Mouse (Mus musculus) frontal cortex, postnatal 10 days (tissue): ENCODE measurements at regions not wholly inside any gene's neighbourhood (a gene's known extent, or its start where the extent isn't known, plus 50 kb on each side); places are given as distances from the start of the nearest gene placed in this dataset.
A peak's percentile ranks its signal among the peaks of the same experiment; 100 is the strongest.

Experiments used
- DNase-seq, 2 experiments: peaks; one replicate each; pipeline ENCODE4 v3.0.0; 2022; ENCODE audit warnings: low spot score in 2 of 2, mixed read lengths in 1 of 2

DNA sequence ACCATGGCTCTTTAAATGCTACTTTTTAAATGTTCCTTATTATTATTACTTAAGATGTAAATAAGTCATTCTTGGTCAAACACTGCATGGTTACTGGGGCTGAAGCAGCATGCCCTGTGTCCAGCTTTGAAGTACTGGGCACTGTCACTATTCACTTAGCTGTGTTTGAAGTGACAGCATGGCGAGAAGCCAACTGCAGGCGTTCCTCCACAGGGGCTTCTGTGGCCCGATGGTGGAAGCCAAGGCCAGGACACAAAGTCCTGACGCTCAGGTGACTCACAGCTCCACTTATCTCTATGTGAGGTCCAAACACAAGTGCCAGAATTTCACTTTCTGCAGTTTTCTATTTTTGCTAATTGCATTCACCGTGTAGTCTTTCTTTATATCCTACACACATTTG is 65.3 kb downstream of the Cdca7 start:
- DNase-seq, result no peak

DNA sequence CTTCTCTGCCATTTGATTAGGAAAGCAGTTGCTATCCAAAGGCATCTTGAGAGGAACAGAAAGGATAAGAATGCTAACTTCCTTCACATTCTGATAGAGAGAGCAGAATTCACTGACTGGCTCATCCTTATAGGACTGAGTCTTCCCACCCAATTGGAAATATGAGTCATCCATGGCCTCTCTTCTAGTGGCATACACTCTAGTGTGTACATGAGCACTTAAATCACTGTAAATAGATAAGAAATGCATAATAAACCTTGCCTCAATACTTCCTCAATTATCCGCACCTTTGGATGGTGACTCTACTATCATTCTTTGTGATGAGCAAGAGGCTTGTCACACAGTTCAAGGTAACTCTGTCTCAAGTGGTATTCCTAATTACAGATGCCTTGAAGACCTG is 69.5 kb downstream of the Cdca7 start:
- DNase-seq, result no peak

DNA sequence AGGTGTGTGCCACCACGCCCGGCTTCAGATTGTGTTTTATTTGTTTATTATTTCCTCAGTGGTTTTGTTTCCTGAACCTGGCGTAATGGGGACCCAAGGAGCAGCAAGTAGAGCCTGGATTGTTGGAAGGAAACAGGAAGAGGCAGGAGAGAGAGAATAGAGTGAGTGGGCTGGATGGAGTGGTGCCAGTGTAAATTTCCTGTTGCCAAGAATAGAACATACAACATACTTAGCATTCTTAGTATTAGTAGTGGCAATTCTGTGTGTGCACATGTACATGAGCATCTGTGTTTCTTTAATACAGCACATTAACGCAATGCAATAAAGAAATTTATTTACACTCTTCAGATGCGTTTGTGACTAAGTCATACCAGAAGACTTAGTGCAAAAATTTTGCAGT is 70.5 kb downstream of the Cdca7 start:
- no peak for DNase-seq

DNA sequence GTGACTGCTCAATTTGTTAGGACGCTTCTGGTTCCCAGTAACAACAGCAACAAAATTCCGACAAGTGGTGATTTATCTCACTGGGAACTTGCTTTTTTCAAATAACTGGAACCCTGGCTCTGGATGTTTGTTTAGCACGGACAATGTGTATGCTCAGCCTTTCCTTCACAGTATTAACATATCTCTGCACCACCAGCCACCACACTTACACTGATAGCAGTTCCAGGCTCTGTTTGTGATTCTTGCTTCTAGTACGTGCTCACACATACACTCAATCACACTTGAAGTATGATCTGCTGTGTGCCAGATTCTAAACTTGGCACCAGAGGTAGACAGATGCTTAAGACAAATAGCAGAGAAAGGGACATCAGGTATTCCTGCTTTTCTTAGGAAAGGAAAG is 71.0 kb downstream of the Cdca7 start:
- no peak for DNase-seq

DNA sequence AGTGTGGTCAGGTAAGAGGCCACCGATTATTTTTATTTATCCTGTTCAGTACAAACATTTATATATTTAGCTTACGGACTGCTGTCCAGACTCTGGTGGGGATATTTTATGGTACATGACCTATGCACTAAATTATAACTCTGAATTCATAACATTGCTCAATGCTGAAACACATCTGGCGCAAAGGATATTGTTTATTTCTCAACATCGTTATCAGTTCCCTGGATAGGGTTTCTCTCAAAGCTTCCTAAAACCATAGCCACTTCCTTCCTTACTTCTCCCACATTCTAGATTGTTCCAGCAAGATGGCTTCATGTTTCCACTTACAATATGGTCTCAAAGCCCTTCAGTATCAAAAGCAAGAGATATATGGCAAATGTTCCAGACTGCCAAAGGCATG is 75.3 kb downstream of the Cdca7 start:
- DNase-seq, result no peak

DNA sequence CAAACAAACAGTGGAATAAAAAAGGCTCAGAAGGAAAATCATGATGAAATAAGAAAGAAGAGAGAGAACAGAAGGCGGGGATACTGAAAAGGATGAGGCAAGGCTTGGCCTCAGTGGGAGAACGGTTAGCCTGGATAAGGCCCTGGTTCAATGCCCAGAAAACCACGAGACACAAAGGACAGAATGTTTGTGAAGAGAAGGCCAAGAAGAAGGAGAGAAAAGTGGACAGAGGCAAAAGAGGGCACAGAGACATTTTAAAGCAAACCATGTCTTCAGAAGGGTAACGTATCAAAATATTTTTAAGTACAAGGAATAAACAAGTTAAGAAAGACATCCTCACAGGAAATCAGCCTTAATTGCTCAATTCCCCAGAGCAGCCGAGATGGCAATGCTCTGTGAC is 78.6 kb downstream of the Cdca7 start:
- no peak for DNase-seq

DNA sequence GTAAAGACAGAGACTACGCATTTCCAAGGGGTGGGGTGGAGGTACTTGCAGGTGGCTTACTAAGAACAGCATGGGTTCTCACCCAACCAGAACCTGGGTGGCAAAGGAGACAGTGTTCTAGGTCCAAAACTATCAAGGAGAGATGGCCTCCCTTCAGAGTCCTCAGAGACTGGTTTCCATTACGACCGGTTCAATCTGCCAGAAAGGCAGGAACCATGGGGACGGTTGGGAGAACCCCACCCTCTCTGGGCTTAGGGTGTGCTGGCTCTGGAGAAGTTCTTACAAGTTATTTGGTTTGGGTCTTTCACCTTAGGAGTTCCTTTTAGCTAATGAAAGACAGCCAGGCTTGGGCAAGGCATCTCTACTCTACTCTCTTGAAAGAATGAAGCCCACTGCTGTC is 79.2 kb downstream of the Cdca7 start:
- no peak for DNase-seq

DNA sequence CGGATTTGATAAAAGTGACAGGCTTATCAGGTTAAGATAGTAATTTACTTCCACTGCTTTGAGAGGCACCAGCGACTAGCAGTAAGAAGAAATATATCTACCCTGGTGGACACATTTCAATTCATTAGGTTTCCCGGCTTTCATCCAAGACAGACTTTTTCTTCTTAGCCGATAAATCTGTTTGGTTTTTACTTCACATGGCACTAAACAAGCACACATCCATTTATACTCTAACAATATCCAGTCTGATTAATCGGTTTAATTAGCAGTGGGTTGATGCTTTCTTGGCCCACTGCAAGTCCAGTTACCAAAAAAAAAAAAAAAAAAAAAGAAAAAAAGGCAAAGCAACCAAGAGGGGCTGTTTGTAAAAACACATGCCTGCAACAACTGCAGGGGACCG is 79.6 kb downstream of the Cdca7 start:
- DNase-seq, result no peak

DNA sequence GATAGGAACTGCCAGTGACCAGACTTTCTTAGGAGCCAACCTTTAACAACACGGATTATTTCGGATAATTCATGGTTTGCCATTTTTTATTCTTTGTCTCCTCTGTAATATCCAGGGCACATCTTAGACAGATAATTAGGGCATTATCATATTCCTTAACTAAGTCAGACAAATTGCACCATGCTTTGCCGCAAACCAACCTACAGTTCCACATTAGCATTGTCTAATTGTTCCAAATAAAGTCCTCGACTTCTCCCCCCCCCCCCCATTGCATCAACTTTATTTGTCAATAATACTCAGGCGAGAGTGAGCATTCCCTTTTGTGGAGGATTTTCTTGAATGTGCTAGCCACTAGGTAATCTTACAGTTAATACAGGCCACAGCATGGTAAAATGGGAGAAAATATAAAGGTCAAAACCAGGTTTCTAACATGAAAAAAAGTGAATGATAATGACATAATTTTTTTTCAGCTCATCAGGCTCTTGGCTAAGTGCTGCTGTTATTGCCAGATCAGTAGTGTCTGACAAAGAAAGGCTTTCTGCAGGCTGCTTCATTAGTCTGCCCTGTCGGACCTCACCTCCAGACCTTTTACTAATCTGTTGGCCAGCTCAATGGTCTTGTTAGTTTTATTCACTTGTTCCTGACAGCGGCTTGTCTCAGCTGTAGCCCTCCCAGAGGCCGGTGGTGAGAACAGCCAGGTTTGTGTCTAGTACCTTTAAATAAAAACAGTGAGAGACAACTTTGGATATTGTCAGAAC is 80.3 kb downstream of the Cdca7 start:
- no peak for DNase-seq

DNA sequence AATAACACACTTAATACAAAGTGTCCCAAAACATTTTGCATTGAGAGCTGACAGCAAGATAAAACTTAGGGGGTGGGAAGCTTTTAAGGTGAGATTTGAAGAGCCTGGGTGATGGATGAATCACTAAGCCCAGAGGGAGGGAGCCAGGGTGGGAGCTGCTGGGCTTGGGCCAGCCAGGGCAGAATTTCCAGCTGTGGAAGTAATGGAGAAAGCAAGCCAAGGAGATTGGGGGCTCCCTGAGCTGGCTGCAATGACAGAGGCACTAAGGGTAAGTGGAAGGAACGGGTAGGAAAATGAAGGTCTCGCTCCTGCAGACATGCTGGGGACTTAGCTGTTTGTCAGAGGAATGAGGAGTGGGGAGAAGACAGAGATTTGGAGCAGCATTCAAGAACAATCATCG is 81.2 kb downstream of the Cdca7 start:
- no peak for DNase-seq

DNA sequence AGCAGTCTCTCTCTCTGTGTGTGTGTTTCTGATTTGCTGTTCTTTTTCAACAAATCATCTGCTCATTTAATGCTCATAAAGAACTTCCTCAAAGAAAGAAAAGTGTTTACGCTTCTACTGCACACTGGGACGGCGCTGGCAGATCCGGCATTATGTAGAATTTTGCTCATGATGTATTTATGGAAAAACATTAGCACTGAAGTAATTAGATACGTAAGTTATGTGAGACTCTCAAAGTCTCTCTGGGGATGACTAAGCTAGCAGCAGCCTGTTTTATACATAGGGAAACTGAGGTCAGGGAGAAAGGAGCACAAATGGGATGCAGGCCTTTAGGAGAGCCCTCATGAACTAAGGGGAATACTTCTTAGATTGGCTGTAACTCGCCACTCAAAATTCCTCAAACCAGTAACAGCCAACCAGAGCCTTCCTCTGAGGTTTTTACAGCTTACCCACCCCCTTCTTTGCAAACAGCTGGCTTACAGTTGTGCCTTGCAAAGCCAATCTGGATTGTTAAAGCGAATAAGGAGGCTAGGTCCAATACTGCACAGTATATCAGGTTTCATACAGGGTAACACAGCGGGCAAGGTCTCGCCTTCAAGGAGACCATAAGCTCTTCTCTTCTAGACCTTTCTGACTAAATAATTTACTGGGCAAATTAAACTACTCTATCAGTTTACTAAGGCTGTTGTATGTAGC is 81.8 kb downstream of the Cdca7 start:
- no peak for DNase-seq

DNA sequence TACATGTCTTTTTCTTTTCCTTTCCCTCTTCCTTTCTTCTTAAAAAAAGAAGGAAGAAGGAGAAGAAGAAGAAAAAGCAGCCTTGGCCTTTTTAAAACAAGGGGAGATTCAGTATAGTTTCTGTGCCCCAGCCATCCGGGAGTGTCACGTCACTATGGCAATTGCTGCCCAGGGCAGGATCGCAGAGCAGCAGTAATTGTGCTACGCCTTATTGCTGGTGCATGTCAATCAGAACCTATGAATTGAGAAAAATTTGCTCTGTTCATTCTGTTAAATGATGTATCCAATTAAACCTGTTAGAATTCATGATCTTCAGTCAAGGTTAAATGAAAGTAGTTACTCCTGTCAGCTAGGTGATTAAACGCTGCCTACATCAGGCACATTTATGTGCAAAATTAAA is 85.4 kb downstream of the Cdca7 start:
- no peak for DNase-seq

DNA sequence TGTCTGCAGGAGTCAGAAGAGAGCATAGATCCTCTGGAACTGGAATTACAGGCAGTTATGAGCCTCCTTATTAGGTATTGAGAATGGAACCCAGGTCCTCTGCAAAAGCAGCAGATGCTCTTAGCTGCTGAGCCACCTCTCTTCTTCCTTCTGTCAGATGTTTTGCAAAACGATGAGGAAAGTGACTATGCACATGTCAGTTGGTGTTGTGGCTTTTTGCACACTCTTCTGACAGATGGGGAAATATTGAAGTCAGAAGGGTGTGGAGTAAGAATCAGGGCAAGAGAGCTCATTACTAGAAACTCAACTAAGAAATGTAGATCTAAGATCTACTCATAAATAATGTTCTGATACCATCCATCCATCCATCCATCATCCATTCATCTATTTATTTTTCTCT is 102.4 kb downstream of the Cdca7 start:
- no peak for DNase-seq

DNA sequence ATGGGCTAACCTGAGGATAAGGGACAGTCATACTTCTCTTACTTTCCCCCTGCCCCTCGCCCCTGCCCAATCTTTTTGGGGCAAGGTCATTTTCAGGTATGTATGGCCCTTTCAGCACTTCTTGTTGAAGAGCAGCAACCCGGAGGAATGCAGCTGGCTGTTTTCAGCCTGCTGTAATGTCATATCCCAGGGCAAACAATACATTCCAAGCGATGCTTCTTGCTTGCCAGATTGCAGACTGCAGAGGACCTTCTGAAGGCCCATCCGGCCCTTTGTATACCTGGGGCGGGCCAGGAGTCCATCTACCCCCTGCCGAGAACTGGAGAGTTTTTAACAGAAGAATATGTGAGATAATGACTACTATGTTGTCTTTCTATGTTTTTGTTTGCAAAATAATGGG is 105.2 kb downstream of the Cdca7 start:
- no peak for DNase-seq

DNA sequence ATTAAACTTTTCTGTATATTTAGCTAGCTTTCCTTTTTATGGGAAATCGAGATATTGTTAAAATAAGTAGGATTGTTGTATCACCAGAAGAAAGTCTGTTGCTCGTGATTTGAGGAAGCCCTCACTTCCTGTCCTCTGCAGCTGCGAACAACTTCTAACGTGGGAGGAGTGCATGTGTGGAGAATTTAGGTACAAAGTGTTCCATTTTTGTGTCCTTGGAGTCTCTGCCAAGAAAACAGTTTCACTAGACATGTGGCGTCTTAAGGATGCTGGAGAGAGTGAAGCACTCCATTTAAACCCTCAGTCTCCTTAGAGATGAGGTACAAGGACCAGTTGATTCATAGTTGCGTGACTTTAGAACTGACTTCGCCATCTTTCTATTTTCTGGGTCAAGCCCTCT is 112.9 kb downstream of the Cdca7 start:
- peak in 1 of 2 experiments; percentile 20 for DNase-seq

DNA sequence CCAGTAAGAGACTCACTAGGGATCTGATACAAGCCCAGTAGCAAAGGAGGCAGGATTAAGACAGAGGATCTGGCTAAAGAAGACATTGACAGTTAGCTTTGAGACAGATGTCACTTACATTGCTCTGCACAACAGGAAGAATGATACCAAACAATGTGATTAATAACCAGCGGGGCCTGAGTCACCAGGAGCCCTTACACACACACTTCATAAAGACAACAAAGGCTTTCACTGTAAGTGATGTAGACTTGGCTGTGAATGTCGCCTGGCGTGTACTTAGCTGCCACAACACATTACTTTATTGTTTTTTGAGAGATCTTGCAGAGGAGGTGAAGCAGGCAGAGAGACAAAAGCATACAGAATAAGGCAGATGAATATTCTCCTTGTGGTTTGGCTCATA is 116.1 kb downstream of the Cdca7 start:
- no peak for DNase-seq

DNA sequence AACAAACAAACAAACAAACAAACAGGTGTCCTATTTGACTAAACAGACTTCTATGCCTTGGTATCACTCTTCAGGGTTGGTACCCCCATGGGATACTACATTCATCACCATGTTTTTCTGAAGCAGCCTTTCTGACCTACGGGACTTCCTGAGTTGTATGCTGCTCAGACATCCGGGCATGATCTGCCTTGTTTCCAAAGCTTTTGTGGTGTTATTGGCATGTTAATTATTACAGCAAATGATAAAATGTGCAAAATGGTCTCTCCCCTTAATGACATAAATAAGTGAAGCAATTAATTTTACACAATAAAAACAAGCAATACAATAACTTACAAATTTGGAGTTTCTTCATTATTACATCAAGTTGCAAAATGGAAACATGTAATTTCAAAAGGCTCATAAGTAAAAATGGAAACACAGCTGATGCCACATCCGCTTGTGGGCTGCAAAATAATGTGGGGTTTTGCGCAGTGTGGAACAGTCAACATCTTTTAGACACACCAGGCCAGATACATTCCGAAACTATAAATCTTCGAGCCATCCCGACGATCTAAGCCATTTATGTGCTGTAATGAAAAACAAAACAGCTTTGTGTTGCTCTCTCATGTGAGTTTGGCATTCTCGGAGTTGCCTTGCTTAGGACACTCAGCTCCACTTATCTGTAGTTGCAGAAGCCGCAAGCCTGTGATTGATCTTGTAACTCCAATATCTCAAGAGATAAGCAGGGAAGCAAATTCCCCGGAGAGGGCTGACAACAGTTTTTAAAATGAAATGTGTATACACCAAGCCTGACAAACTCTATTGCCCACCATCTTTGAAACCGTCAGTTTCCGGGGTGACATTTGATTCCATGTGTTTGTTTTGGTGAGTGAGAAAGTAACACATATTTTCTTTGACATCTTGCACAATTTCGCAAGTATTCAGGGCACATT is 121.3 kb downstream of the Cdca7 start:
- DNase-seq, result no peak

DNA sequence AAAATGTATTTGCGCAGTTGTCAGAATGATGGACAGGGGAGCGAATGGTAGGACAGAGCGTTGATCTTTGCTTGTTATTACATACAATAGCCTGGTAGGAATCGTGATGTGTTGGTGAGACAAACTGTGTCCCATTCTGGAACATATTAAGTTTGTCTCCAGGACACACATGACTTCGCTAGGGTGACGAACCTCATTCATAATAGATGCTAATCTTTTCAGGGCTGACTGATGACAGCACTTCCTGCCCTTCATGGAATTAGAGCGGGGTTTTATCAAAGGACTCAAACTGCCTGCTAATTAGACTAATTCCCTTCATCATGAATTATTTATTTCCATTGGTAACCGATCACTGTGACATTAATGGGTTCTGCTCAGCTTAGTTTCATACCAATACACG is 122.0 kb downstream of the Cdca7 start:
- no peak for DNase-seq

DNA sequence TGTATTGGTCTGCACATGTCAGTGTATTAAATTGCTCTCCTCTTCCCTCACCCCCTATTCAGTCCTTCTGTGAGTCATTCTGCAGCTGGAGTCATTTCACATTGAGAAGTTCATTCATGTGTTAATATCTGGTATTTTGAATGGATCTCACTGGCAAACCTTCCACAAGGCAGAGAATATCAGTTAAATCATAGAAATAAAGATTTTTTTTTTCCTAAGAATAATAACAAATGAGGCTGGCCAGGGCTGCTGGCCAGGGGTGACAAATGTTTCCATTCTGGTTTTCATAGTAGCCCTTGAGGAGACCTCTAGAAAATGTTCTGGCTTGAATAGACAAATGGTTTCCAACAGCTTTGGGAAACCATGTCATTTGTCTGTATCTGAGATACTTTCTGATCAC is 124.8 kb downstream of the Cdca7 start:
- DNase-seq, result no peak

DNA sequence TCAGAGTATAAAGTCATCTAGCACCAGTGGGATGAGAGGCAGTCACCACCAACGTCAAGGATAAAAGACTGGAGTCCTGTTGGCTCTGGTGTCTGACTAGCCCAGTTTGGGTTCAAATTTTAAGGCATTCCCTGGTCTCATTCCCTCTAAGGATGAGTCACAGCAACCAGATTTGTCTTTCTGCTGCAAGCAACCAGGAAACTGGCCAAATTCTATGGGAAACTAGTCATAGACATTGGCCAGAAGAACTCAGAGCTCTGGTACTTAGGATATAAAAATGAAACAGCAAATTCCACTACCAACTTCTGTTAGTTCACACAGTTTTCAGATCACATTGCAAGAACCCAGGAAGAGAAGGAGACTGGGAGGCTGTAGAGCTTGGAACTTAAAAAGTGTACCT is 126.2 kb downstream of the Cdca7 start:
- no peak for DNase-seq

DNA sequence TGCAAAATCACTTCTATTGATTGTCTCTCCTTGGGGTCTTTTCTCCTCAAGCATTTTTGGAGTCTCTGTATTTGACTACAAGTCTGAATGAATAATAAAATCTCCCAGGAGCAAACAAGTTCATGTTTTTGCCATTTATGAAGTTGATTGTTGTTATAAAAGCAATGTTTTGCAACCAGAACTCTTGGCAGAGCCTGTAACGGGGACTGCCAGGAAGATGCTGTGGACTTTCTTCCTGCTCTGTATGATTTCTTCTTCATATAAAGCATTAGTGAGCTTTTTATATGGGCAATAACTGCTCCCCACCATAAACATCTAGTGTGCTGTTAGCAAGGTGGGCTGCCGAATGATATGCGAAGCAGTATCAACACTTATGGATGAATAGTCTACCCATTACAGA is 136.3 kb downstream of the Cdca7 start:
- DNase-seq, result no peak

DNA sequence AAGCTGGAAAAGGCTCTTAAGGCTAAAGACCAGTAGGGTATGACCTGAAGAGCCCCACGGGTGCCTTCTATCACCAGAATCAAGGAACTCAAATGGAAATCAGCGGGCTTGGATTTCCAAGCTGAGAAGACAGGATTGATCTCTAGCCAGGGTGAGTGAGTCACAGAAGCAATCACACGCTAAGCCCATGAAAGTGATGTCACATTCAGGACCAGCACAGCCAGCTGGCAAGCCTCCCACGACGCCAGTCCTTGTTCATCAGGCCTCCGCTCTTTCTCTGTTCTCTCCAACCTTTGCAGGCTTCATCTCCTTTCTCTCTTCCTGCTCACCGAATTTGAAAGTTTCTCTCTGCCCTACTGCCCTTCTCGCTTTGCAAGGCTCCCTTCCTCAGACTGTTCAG is 138.3 kb downstream of the Cdca7 start:
- no peak for DNase-seq

DNA sequence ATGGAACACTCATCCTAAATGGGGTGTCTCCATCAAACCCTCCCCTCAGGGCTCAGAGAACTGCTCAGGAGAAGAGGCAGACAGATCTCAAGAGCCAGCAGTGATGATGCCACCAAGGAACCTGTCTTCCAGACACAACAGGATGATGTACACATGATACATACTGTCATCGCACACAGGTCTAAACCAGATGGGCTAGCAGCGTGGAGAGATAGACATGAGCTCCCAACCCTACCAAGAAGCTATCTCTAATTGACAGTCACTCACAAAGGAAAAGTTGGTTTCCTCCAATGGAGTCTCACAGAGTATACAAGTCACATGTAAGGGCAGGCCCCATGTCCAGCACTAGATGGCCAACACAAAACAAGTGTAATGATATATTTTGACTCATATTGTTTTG is 139.9 kb downstream of the Cdca7 start:
- DNase-seq, result no peak
